Mouse (Mus musculus) lung, adult 10 weeks (tissue): Measurements from ENCODE around the gene Hnf1a. TPM values are rescaled to one million over a fixed set of nuclear protein-coding genes. Genes with fewer than 3 reads are reported as not detected.

Experiments used
- polyA plus RNA-seq: library from polyadenylated mRNA; stranded (reverse); fragments of 350-450 nt; fragmentation: Illumina TruSeq; extraction: RNeasy Lipid Tissue Mini Kit (QIAGEN cat#74804); gene quantifications from one replicate; pipeline ENCODE4 v1.2.3, GENCODE M21; 2014; ENCODE audit warnings: low read depth, low replicate concordance; ENCODE audit not compliant: insufficient read depth

Gene Hnf1a
- not detected for polyA plus RNA-seq

DNA sequence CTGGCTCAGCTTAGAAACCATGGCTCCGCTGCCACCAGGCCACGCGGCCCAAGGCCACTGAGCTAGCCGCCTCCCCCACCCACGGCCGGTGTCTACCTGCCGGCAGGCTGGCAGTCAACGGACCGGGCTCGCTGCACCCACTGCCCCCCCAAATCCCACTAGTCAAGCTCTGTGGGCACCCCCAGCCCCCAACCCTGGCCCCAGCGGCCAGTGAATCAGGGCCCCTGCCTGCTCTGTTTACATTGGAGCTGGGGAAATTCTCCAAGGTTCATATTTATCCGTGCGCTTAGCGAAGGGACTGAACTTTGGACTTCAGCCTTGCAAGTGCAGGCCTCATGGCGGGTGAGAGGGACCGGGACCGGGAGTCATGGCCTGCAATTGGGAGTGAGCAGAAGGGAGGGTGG, at the start of gene Hnf1a:
Hnf1a (minus strand) TSS at position 271 of the 404 bp plus-strand sequence.

DNA sequence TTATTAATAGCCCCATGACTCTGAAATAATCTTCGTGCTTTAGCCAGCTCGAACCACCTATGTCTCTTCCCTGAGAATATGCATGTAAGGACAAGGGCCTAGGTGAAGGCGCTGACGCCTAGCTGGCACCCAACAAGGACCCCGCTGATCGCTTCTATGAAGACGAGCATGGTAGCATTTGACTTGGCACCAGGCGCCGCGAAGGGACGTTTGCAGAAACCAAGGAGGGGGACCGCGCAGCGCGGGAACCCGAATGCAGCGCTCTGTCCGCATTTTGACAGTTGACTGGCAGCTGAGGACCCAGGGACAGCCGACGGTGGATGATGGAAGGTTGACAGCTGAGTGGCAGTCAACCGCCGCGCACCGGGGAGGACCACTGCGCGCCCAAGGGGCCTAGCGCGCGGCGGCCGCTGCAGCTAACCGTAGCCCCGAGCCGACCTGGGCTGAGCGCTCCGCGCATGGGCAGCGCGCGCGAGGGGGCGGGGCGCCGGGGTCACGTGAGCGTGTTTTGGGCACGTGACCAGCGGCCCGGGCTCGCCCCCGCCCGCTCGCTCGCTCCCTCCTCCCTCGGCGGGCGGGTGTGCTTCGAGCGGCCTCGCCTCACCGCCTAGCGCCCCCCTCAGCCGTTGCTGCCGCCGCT, 39.8 kb upstream of the Hnf1a start, which contains the start of gene Sppl3:
Sppl3 (plus strand) TSS at position 561 of the 640 bp plus-strand sequence.

DNA sequence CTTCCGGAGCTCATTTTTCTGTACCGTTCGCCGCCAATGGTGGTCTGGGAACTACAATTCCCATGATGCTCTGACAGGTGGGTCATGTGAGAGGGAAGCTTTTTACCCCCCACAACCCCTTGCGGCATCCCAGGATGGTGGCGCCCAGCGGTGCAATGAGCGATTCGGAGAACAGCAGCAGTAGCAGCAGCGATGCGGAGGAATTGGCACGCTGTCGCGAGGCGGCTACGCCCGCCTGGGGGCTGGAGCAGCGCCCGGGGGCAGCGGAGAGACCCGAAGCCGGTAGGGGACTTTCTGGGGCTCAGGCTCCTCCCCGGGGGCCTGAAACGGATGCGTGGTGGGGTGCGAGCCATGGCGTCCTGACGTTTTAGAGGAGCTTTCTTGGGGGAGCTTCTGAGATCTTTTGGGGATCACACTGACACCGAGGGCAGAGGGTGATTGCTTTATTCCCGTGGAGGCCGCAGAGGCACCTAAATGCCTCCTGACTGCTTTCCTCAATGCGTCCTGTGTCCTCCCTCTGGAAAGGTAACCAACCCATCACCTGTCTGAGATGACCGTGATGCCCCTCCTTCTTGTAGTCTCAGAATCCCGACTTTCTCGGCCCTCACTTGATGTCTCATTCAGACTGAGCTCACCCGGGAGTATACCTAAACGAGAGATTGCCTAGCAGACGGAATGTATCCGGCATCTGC, 28.7 kb downstream of the Hnf1a start, which contains the start of gene 2210016L21Rik:
2210016L21Rik (plus strand) TSS at position 85 of the 692 bp plus-strand sequence.

DNA sequence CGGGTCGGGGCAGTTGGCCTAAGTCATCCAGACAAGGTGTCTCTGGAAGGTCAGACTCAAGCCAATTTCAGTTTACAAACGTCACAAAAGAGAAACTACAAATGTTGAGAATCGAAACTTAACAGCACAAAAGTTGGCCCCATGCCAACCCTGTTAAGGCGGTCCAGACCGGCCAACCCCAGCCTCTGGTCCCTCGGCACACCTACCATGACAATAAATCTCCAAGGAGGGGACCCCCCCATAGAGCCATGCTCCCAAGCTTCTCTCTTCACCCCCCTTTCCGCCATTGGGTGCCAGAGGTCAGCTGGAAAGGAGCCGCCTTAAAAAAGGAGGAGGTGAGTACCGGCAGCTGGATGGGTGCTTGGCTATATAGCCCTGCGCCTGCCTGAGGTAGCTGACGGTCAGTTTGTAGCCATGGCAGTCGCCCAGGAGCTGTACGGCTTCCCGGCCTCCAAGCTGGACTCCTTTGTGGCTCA, 47.9 kb downstream of the Hnf1a start, which contains the start of gene Oasl1:
Oasl1 (plus strand) TSS at position 243 of the 476 bp plus-strand sequence.

Other genes starting within 250 kb of the Hnf1a start
- 67.3 TPM for gene Ankrd13a, start 196.4 kb downstream of the Hnf1a start, polyA plus RNA-seq
- 23.3 TPM for gene Git2, start 195.6 kb downstream of the Hnf1a start, polyA plus RNA-seq
- gene 1500011B03Rik, start 147.6 kb downstream of the Hnf1a start, polyA plus RNA-seq: 17.3 TPM
- gene 4930519G04Rik, start 117.4 kb downstream of the Hnf1a start, polyA plus RNA-seq: not detected
- gene Gm9936, start 112.4 kb downstream of the Hnf1a start, polyA plus RNA-seq: not detected
- 23.5 TPM for gene Oasl2, start 74.2 kb downstream of the Hnf1a start, polyA plus RNA-seq
- 1.5 TPM for gene Oasl1, start 47.9 kb downstream of the Hnf1a start, polyA plus RNA-seq
- 18.9 TPM for gene 2210016L21Rik, start 28.9 kb downstream of the Hnf1a start, polyA plus RNA-seq
- 31.4 TPM for gene Sppl3, start 40.0 kb upstream of the Hnf1a start, polyA plus RNA-seq
- not detected for gene Gm10401, start 127.2 kb upstream of the Hnf1a start, polyA plus RNA-seq
- 28.8 TPM for gene Acads, start 148.3 kb upstream of the Hnf1a start, polyA plus RNA-seq
- gene Unc119b, start 163.9 kb upstream of the Hnf1a start, polyA plus RNA-seq: 24.9 TPM
- 39.2 TPM for gene Mlec, start 187.1 kb upstream of the Hnf1a start, polyA plus RNA-seq
- gene Cabp1, start 223.3 kb upstream of the Hnf1a start, polyA plus RNA-seq: 2.7 TPM